Mouse (Mus musculus) testis, adult 2 months (tissue): ENCODE measurements around the gene Narf.

Experiments
- CTCF ChIP-seq: fragments of 200-500 bp; IDR thresholded peaks from 2 replicates; pipeline ENCODE4 v1.5.1; 2012; ENCODE audit warnings: low read depth, mild to moderate bottlenecking, inconsistent platforms, low read length, moderate library complexity; ENCODE audit not compliant: control insufficient read depth, insufficient read depth, insufficient replicate concordance
- POLR2A ChIP-seq: fragments of 200-500 bp; IDR thresholded peaks from 2 replicates; pipeline ENCODE4 v1.6.1; 2012; ENCODE audit warnings: low read depth, mild to moderate bottlenecking, inconsistent platforms, low read length, moderate library complexity; ENCODE audit not compliant: control insufficient read depth

DNA sequence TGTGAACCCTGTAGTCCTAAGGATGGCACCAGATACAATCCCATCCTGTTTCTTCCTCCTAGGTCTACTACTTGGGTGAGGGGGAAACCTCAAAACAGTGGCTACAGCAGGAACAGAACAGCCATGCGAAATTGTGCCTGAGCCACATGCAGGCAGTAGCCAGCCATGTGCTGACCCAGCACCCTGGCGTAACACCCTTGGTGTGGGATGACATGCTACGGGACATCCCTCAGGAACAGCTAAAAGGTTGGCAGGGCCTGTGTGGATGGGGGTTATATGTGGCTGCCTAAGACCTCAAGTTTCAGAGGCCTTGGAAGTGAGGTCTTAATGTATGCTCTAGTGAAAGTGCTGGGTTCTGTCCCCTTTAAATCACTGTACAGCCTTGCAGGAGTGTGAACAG lies 20.2 kb upstream of the Narf start:
- TF ChIP-seq CTCF (no peak), POLR2A (no peak)
